Mouse (Mus musculus): ENCODE measurements around the gene Prkce. TPM values are rescaled to one million over a fixed set of nuclear protein-coding genes. Genes with fewer than 3 reads are reported as not detected.
A peak's percentile ranks its signal among the peaks of the same experiment; 100 is the strongest.

The Prkce gene
- polyA plus RNA-seq (2016; fragmentation: Nextera tagmentation; extraction: Ambion mirVana): 11.0 and 12.0 TPM in 2 replicates

DNA sequence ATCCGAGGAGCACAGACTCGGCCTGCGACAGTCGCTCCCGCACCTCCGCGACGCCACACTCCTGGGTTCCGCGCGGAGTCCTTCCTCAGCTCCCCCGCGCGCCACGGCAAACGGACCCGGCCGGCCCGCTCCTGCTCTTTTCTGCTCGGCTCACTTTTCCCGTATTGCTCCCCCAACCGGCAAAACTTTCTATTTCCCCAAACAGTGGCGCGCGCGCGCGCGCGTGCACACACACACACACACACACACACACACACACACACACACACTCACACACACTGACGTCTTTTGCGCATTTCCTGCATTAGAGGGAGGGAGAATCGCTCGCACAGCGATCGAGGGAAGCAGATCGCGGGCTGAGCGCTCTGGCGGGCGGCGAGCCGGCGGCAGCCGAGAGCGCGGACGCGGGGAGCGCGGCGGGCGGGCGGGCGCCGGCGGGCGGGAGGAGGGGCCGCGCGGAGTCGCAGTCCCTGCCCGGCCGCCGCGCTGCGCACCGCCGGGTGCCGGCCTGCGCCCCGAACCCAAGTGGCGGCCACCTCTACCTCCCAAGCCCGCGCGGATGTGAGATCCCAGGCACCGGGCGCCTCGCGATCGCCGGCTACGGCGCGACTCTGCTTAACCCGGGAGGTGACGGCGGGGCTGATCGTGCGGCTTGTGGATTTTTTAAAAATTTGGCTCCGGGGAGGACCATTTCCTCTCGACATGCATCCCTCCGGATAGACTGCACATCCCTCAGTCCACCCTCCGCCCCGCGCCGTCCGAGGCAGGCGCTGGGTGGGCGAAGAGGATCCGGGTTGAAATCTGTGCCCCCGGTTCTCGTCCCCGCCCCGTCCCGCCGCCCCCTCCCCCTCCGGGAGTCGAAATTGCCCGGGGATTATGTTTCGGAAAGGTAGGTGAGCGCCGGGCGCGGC, at the start of gene Prkce:
Prkce (plus strand) TSS at position 466 of the 911 bp plus-strand sequence.
- Histone ChIP-seq H3K4me2 (replicated peaks) (peak within 1 kb of the TSS; percentile 92), H3K27ac (peak within 1 kb of the TSS; percentile 87), H3K9ac (peak within 1 kb of the TSS; percentile 70), H3K36me3 (no peaks in the 10 kb centered on the region), H3K27me3 (peaks cover 7% of the 10 kb centered on the region; the same call in 1 of the 2 replicates), H3K4me3 (peak within 1 kb of the TSS; percentile 58), H3K4me1 (peaks cover 27% of the 10 kb centered on the region), H3K9me3 (replicated peaks) (no peaks in the 10 kb centered on the region)
- ATAC-seq (ENCODE audit: low FRiP score): peak; percentile 80
- under 1% methylated on average over 84 of the region's 115 CpGs for WGBS

DNA sequence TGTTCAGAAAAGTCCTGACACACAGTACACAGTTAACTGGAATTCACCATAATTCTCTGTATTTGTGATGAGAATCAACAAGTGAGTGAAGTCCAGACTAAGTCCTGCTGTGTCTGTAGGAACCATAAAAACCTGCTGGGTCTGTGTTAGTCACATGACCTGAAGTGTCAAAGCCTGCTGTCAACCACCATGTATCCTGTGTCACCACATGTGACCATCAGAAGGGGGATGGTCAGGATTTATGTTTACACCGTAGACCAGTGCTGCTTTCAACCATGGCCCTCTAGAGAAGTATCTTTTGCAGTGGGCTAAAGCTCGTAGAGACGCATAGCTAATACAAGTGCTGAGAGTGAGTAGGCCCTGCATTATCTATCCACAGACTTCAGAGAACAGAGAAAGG, 44.4 kb upstream of the Prkce start:
- H3K9me3 ChIP-seq (replicated peaks): no peaks in the 10 kb centered on the region
- WGBS: 95% methylated on average over 3 of the region's 3 CpGs
- H3K36me3 ChIP-seq: peaks cover 42% of the 10 kb centered on the region

DNA sequence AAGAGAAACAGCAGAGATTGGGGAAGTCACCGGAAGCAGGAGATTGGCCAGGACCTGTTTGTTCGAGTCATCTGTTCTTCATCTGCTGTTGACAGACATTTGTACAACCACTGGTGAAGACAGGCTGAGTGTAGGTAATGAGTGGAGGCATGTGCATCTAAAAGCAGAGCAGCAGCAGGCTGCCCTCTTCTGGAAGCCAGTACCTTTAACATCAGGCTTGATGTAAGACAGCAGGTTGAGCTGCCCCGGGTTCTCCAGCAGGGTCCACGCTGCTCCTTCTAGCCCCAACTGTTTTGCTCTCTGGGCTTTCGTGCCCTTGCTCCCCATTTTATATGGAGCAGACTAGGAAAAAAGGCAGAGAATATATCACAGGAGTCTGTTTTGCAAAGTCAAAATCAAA, 41.7 kb upstream of the Prkce start:
- Histone ChIP-seq H3K36me3 (peaks cover 35% of the 10 kb centered on the region), H3K4me1 (no peaks in the 10 kb centered on the region), H3K4me2 (replicated peaks) (no peak overlapping the region), H3K27ac (no peak overlapping the region), H3K9ac (no peak overlapping the region), H3K4me3 (no peak overlapping the region), H3K9me3 (replicated peaks) (no peaks in the 10 kb centered on the region), H3K27me3 (no peaks in the 10 kb centered on the region)
- ATAC-seq (ENCODE audit: low FRiP score): no peak
- 83% methylated on average over 5 of the region's 5 CpGs for WGBS

More for the DNA sequence above, 44.4 kb upstream of the Prkce start:
- no peak overlapping the region for H3K4me3 ChIP-seq
- H3K4me2 ChIP-seq (replicated peaks): no peak overlapping the region
- no peaks in the 10 kb centered on the region for H3K4me1 ChIP-seq
- no peaks in the 10 kb centered on the region for H3K27me3 ChIP-seq
- no peak overlapping the region for H3K9ac ChIP-seq
- H3K27ac ChIP-seq: no peak overlapping the region
- ATAC-seq (ENCODE audit: low FRiP score): no peak

DNA sequence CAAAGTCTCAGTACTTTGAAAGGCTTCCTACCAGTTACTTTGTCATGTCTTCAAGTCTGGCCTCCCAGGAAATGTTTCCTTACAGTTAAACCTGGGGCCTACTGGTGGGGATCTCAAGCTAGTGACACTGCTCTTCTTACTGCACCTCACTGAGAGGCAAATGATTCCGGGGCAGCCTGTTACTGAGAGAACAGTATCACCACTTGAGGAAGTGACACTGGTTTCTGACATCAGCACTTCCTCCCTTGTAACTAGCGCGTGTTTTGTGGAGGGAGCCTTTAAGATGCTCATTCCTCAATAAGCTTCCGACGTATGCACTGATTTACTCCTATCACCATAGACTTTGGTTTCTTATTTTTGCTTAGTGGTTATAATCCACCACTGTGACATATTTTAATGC, 39.4 kb upstream of the Prkce start:
- H3K9me3 ChIP-seq (replicated peaks): no peaks in the 10 kb centered on the region
- no peak overlapping the region for H3K4me2 ChIP-seq (replicated peaks)
- H3K4me1 ChIP-seq: no peaks in the 10 kb centered on the region
- ATAC-seq (ENCODE audit: low FRiP score): no peak
- 93% methylated on average over 5 of the region's 5 CpGs for WGBS
- no peak overlapping the region for H3K4me3 ChIP-seq
- H3K27ac ChIP-seq: no peak overlapping the region
- no peaks in the 10 kb centered on the region for H3K27me3 ChIP-seq
- H3K36me3 ChIP-seq: peaks cover 26% of the 10 kb centered on the region
- H3K9ac ChIP-seq: no peak overlapping the region

DNA sequence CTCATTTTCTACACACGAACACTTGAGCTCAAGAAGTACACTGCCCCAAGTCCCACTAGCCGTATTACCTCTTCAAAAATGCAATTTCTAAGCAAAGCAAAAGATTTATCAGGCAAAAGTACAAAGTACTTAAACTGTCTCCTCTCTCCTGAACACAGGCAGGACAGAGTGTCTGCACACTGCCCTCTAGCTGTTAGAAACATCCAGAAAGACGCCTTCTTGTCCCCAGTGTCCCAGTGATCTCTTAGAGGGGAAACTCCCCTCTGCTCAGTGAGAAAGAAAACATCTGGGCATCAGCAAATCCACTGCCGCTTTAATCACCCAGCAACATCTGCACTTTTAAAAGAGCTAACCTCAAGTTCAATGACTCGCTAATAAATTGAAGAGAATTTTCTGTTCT, 35.1 kb upstream of the Prkce start:
- peaks cover 35% of the 10 kb centered on the region for H3K36me3 ChIP-seq
- H3K27ac ChIP-seq: no peak overlapping the region
- 80% methylated on average over 5 of the region's 5 CpGs for WGBS
- H3K27me3 ChIP-seq: no peaks in the 10 kb centered on the region
- no peak overlapping the region for H3K4me2 ChIP-seq (replicated peaks)
- H3K9ac ChIP-seq: no peak overlapping the region
- ATAC-seq (ENCODE audit: low FRiP score): no peak
- H3K4me1 ChIP-seq: no peaks in the 10 kb centered on the region
- H3K4me3 ChIP-seq: no peak overlapping the region
- H3K9me3 ChIP-seq (replicated peaks): no peaks in the 10 kb centered on the region

DNA sequence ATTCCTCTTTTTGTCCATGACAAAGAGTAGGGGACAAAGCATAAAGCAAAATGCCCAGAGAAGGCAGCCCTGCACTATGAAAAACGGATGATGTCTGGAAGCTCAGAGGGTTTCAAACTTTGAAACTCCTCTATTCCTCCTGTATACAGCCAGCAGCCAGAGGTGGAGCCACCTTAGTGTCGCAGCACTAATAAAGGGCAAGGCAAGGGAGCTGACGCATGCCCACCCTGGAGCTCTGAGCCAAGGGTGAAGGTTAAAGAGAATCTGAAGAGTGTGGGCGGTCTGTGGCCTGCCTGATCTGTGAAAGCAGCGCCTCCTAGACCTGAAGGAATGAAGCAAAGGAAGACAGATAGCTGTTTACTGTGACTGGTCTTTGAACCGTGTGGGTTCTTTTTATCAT, 33.1 kb upstream of the Prkce start:
- WGBS: 83% methylated on average over 6 of the region's 6 CpGs
- H3K9me3 ChIP-seq (replicated peaks): no peaks in the 10 kb centered on the region
- no peak overlapping the region for H3K27ac ChIP-seq
- no peak overlapping the region for H3K4me3 ChIP-seq
- H3K27me3 ChIP-seq: no peaks in the 10 kb centered on the region
- no peak overlapping the region for H3K9ac ChIP-seq
- H3K36me3 ChIP-seq: peaks cover 46% of the 10 kb centered on the region
- ATAC-seq (ENCODE audit: low FRiP score): no peak
- no peak overlapping the region for H3K4me2 ChIP-seq (replicated peaks)
- no peaks in the 10 kb centered on the region for H3K4me1 ChIP-seq

DNA sequence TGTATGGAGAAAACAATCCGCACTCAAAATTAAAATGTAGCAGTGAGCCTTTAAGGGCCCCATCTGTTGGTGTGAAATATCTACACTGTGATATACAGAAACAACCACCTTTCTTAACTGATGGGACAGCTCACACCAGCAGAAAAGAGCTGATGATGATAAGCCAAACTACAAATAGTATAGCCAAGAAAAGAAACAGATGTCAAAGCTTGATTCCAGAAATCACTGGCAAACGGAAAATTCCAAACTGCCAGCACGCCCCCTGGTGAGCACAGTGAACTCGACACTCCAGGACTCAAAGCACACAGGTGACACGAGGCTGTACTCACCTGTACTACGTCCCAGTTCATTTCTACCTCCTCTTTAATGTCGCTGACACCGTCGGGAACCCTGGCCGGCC, 31.8 kb upstream of the Prkce start:
- no peak for ATAC-seq (ENCODE audit: low FRiP score)
- Histone ChIP-seq H3K36me3 (peaks cover 46% of the 10 kb centered on the region), H3K27ac (no peak overlapping the region), H3K4me1 (no peaks in the 10 kb centered on the region), H3K9me3 (replicated peaks) (no peaks in the 10 kb centered on the region), H3K4me3 (no peak overlapping the region), H3K27me3 (no peaks in the 10 kb centered on the region), H3K9ac (no peak overlapping the region), H3K4me2 (replicated peaks) (no peak overlapping the region)
- 80% methylated on average over 10 of the region's 10 CpGs for WGBS

DNA sequence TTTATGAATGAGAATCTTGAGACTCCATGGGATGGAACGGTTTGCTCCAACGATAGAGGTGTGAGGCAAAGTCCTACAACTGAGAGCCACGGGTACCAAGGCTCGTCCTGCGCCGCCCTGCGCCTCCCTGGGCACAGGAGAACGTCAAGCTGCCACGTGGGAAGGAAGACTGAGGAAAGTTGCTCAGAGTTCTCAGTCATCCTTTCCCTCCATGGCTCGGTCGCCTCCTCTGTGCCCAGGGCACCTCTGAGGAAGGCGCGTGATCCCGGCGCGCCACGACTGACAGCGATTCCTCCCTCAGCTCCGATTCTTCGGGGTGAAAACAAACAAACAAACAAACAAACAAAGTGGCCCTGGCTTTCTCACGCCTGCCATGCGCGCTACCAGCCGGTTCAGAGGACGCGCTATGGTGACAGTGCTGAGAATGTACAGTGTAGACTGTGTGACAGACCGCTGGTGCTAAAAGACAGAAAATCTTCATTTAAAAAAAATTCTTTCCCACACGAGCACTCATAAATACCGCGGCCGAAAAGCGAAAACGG, 23.0 kb upstream of the Prkce start:
- H3K4me1 ChIP-seq: peaks cover 12% of the 10 kb centered on the region
- 0 out of 2 replicates have a peak overlapping the region, but pooled peaks have one; percentile 41 for H3K27ac ChIP-seq
- peak overlapping the region; percentile 54 for H3K4me3 ChIP-seq
- peak overlapping the region; percentile 90 for H3K4me2 ChIP-seq (replicated peaks)
- H3K27me3 ChIP-seq: no peaks in the 10 kb centered on the region
- ATAC-seq (ENCODE audit: low FRiP score): peak; percentile 87
- no peaks in the 10 kb centered on the region for H3K9me3 ChIP-seq (replicated peaks)
- under 1% methylated on average over 33 of the region's 33 CpGs for WGBS
- peaks cover 4% of the 10 kb centered on the region; the same call in 1 of the 2 replicates for H3K36me3 ChIP-seq
- H3K9ac ChIP-seq: peak overlapping the region; percentile 65

DNA sequence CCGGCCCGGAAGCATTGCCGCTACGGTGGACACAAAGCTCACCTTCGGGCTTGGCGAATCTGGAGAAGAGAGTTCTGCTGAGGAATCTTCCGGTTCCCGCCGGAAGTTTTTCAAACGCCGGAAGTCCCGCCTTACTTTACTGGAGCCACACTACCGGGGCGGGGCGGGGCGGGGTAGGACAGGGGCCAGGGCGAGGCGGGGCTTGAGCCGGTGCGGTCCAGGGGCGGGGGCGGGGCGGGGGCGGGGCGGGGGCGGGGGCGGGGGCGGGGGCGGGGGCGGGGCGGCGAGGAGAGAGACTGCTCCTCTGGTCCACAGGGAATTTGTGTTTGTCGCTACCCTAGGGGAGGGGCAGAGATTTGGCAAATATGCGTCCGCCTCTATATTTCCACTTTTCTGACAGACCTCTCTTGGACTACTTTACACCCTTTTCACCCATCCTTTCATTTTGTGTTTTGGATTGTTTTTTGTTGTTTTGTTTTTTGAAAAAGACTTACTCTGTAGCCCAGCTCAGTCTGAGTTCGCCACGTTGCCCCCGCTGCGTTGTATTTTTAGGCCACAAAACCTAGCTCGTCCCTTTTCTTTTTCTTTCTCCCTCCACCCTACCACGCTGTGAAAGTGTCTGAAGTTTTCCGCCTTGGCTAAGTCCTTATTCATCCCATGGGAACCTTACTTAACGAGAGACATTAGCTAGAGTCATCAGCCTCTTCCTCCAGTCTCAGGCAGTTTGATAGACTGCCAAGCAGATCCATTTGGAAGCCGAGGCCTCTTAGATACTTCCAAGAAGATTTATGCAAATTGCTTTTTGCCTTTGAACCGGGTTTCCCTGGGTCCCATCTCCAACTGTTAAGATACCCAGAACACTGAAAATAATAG, 22.3 kb upstream of the Prkce start, which contains the start of gene Srbd1:
Srbd1 (minus strand) TSS at position 97 of the 873 bp plus-strand sequence.
- ATAC-seq (ENCODE audit: low FRiP score): peak; percentile 96
- peak within 1 kb of the TSS; percentile 90 for H3K4me2 ChIP-seq (replicated peaks)
- WGBS: 3% methylated on average over 29 of the region's 45 CpGs
- H3K27ac ChIP-seq: 0 out of 2 replicates have a peak within 1 kb of the TSS, but pooled peaks have one; percentile 41
- peak within 1 kb of the TSS; percentile 54 for H3K4me3 ChIP-seq
- no peaks in the 10 kb centered on the region for H3K27me3 ChIP-seq
- peak within 1 kb of the TSS; percentile 65 for H3K9ac ChIP-seq
- H3K36me3 ChIP-seq: peaks cover 4% of the 10 kb centered on the region; the same call in 1 of the 2 replicates
- H3K9me3 ChIP-seq (replicated peaks): no peaks in the 10 kb centered on the region
- peaks cover 12% of the 10 kb centered on the region for H3K4me1 ChIP-seq

DNA sequence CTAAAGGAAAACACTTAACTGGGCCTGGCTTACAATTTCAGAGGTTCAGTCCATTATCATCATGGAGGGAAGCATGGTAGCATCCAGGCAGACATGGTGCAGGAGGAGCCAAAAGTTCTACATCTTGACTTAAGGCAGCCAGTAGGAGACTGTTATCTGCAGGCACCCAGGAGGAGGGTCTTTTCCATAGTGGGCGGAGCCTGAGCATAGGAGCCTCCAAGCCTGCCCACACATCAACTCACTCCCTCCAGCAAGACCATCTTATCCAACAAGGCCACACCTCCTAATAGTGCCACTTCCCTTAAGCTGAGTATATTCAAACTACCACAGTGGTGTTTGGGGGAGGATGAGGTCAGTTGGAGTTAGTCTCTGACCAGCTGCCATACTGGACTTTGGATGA, 17.9 kb upstream of the Prkce start:
- ATAC-seq (ENCODE audit: low FRiP score): no peak
- no peak overlapping the region for H3K4me2 ChIP-seq (replicated peaks)
- no peak overlapping the region for H3K27ac ChIP-seq
- no peak overlapping the region for H3K9ac ChIP-seq
- H3K4me1 ChIP-seq: peaks cover 5% of the 10 kb centered on the region; the same call in 1 of the 2 replicates
- H3K36me3 ChIP-seq: no peaks in the 10 kb centered on the region
- H3K9me3 ChIP-seq (replicated peaks): no peaks in the 10 kb centered on the region
- WGBS: 100% methylated on average over 1 of the region's 1 CpGs
- H3K4me3 ChIP-seq: no peak overlapping the region
- no peaks in the 10 kb centered on the region for H3K27me3 ChIP-seq

DNA sequence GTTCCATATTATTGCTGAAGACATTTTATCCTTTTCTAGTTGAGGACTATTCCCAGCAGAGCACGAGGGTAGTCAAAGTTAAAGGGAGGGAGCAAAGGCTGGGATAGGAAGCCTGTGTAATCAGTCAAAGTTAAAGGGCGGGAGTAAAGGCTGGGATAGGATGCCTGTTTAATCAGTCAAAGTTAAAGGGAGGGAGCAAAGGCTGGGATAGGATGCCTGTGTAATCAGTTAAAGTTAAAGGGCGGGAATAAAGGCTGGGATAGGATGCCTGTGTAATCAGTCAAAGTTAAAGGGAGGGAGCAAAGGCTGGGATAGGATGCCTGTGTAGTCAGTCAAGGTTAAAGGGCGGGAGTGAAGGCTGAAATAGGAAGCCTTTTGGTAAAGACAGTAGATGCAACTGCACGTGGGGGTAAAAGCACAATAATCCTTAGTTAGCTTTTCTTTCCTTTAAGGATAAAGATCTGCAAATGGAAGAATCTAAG, 16.7 kb upstream of the Prkce start:
- H3K4me1 ChIP-seq: peaks cover under 1% of the 10 kb centered on the region; the same call in 1 of the 2 replicates
- peak; percentile 97 for ATAC-seq (ENCODE audit: low FRiP score)
- 15% methylated on average over 5 of the region's 5 CpGs for WGBS

DNA sequence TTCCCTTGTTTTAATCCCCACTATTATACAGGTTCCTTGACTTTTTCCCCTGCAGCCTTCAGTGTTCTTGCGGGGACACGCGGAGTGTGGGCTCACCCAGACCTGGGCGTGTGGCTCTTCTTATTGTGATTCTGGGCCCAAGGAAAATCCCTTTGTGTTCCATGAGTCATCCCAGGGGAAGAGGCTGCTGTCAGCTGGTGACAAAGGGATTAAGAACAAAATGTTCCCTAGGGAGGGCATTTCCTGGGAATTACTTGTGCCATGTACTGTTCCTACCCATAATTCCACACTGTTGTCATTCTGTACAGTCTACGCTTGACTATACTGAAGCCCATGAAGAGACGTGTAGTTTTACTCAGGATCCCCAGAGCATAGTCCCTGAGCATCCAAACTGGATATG, 10.6 kb upstream of the Prkce start:
- whole genome bisulfite sequencing: 79% methylated on average over 6 of the region's 6 CpGs

More for the DNA sequence above, 16.7 kb upstream of the Prkce start:
- H3K9ac ChIP-seq: no peak overlapping the region
- no peaks in the 10 kb centered on the region for H3K27me3 ChIP-seq
- no peak overlapping the region for H3K4me2 ChIP-seq (replicated peaks)
- H3K36me3 ChIP-seq: no peaks in the 10 kb centered on the region
- no peaks in the 10 kb centered on the region for H3K9me3 ChIP-seq (replicated peaks)
- H3K4me3 ChIP-seq: no peak overlapping the region
- H3K27ac ChIP-seq: no peak overlapping the region

More for the DNA sequence above, 10.6 kb upstream of the Prkce start:
- no peaks in the 10 kb centered on the region for H3K36me3 ChIP-seq
- no peak overlapping the region for H3K4me2 ChIP-seq (replicated peaks)
- no peaks in the 10 kb centered on the region for H3K4me1 ChIP-seq
- no peaks in the 10 kb centered on the region for H3K27me3 ChIP-seq
- H3K27ac ChIP-seq: no peak overlapping the region
- H3K9ac ChIP-seq: no peak overlapping the region
- H3K4me3 ChIP-seq: no peak overlapping the region
- ATAC-seq (ENCODE audit: low FRiP score): no peak
- H3K9me3 ChIP-seq (replicated peaks): no peaks in the 10 kb centered on the region
